In genomic region chr1:89581766-89582125, GRCm38 (mm10) we compare ENCODE assay signal across 9 mouse cellular contexts.
A peak's percentile ranks its signal among the peaks of the same experiment; 100 is the strongest.
DNase-seq lines count a peak whose midpoint lies in the region; ATAC-seq and TF ChIP-seq lines count a peak whose summit lies in the region.
"Had no signal": no experiment of that assay in that cellular context is flagged by ENCODE, and none has a peak within 500 bp of the region (broad histone marks: within the 10 kb centered on the region; RNA-seq: fewer than 3 reads in every experiment).

No protein-coding gene starts in this region.

- peaks cover 12% of the 10 kb centered on the region for H3K27me3 ChIP-seq in kidney, embryonic 15.5 days
- peaks cover 6% of the 10 kb centered on the region; the same call in 1 of the 2 replicates for H3K27me3 ChIP-seq in embryonic facial prominence, embryonic 11.5 days (ENCODE audit: control insufficient read depth, insufficient read depth, low read length)
- H3K27me3 ChIP-seq in intestine, embryonic 14.5 days (replicated peaks; ENCODE audit: control insufficient read depth, insufficient read depth, low read length): peaks cover 13% of the 10 kb centered on the region; the same call in 1 of the 2 replicates
- no peaks in the 10 kb centered on the region for H3K27me3 ChIP-seq in midbrain, postnatal 0 days (ENCODE audit: insufficient read depth, low read length)
- H3K27me3 ChIP-seq: Patski had no signal

- intact Hi-C loops in gastrocnemius, postnatal 14 days (cut with DNase I; ENCODE audit: low total_unique reads): loop anchor here (5.0 to 10.0 kb wide), 2 partner anchors 54 to 347 kb away; no protein-coding TSS in a partner anchor

- ATAC-seq in kidney, embryonic 15.5 days (replicated peaks; ENCODE audit: low FRiP score): peak; percentile 16
- peak; percentile 20; the same call in 1 of the 2 replicates for ATAC-seq in embryonic facial prominence, embryonic 11.5 days (replicated peaks; ENCODE audit: insufficient number of reproducible peaks, low FRiP score, low TSS enrichment, low read depth)
- no peak for ATAC-seq in intestine, embryonic 14.5 days (replicated peaks; ENCODE audit: low FRiP score, low TSS enrichment, low read depth)
- ATAC-seq in midbrain, postnatal 0 days (ENCODE audit: low FRiP score): no peak
- ATAC-seq: Patski had no signal

- H3K9ac ChIP-seq in kidney, embryonic 15.5 days: peak overlapping the region; percentile 69
- peak overlapping the region; percentile 73 for H3K9ac ChIP-seq in embryonic facial prominence, embryonic 11.5 days (replicated peaks; ENCODE audit: low read length)
- H3K9ac ChIP-seq in intestine, embryonic 14.5 days (ENCODE audit: low read length): peak overlapping the region; percentile 51
- peak overlapping the region; percentile 92 for H3K9ac ChIP-seq in midbrain, postnatal 0 days (replicated peaks; ENCODE audit: low read length, poor library complexity, severe bottlenecking)

- peak overlapping the region; percentile 68 for H3K4me3 ChIP-seq in kidney, embryonic 15.5 days (replicated peaks)
- peak overlapping the region; percentile 70 for H3K4me3 ChIP-seq in embryonic facial prominence, embryonic 11.5 days (ENCODE audit: low read depth, low read length)
- peak overlapping the region; percentile 60 for H3K4me3 ChIP-seq in intestine, embryonic 14.5 days (ENCODE audit: low read depth, low read length)
- peak overlapping the region; percentile 69 for H3K4me3 ChIP-seq in midbrain, postnatal 0 days (ENCODE audit: low read depth, low read length)

- H3K27ac ChIP-seq in kidney, embryonic 15.5 days: no peak overlapping the region
- H3K27ac ChIP-seq in embryonic facial prominence, embryonic 11.5 days (replicated peaks; ENCODE audit: low read depth, low read length): no peak overlapping the region
- H3K27ac ChIP-seq in intestine, embryonic 14.5 days (ENCODE audit: low read depth): no peak overlapping the region
- H3K27ac ChIP-seq in midbrain, postnatal 0 days (ENCODE audit: low read depth, low read length): peak overlapping the region; percentile 96

- 17% methylated on average over 6 of the region's 6 CpGs for WGBS in kidney, embryonic 15.5 days
- WGBS in embryonic facial prominence, embryonic 11.5 days: 15% methylated on average over 6 of the region's 6 CpGs
- WGBS in intestine, embryonic 14.5 days: 24% methylated on average over 6 of the region's 6 CpGs
- 5% methylated on average over 6 of the region's 6 CpGs for WGBS in midbrain, postnatal 0 days

- DNase-seq in kidney, postnatal 14 days: no peak
- DNase-seq in embryonic facial prominence, embryonic 11.5 days (ENCODE audit: low spot score): no peak
- DNase-seq in intestine, embryonic 14.5 days (ENCODE audit: low spot score): peak; percentile 57
- DNase-seq in midbrain, postnatal 0 days (ENCODE audit: low spot score): no peak
- no peak for DNase-seq in spleen, postnatal 14 days (ENCODE audit: low spot score in 2 of 2)
- DNase-seq in gastrocnemius, postnatal 14 days: no peak
- DNase-seq in cerebellum, adult 11 months: no peak

- TF ChIP-seq CTCF in midbrain, postnatal 0 days (IDR thresholded peaks at IDR 0.05): no peak

- no peaks in the 10 kb centered on the region for H3K36me3 ChIP-seq in kidney, embryonic 15.5 days
- H3K36me3 ChIP-seq in embryonic facial prominence, embryonic 11.5 days (replicated peaks; ENCODE audit: control insufficient read depth, insufficient read depth, low read depth, low read length): no peaks in the 10 kb centered on the region
- H3K36me3 ChIP-seq in intestine, embryonic 14.5 days (ENCODE audit: control insufficient read depth, insufficient read depth, low read length): no peaks in the 10 kb centered on the region
- H3K36me3 ChIP-seq in midbrain, postnatal 0 days (ENCODE audit: insufficient read depth, low read length): no peaks in the 10 kb centered on the region

- H3K9me3 ChIP-seq in kidney, embryonic 15.5 days (replicated peaks): no peaks in the 10 kb centered on the region
- H3K9me3 ChIP-seq in embryonic facial prominence, embryonic 11.5 days (replicated peaks; ENCODE audit: control insufficient read depth, low read length): no peaks in the 10 kb centered on the region
- H3K9me3 ChIP-seq in intestine, embryonic 14.5 days (ENCODE audit: control insufficient read depth, low read length): no peaks in the 10 kb centered on the region
- no peaks in the 10 kb centered on the region for H3K9me3 ChIP-seq in midbrain, postnatal 0 days (ENCODE audit: low read length)

- H3K4me2 ChIP-seq in kidney, embryonic 15.5 days: peak overlapping the region; percentile 99
- H3K4me2 ChIP-seq in embryonic facial prominence, embryonic 11.5 days (ENCODE audit: low read depth, low read length): peak overlapping the region; percentile 100
- H3K4me2 ChIP-seq in intestine, embryonic 14.5 days (ENCODE audit: low read length): peak overlapping the region; percentile 100
- H3K4me2 ChIP-seq in midbrain, postnatal 0 days (ENCODE audit: low read depth, low read length, poor library complexity, severe bottlenecking): peak overlapping the region; percentile 90

- H3K4me1 ChIP-seq in kidney, embryonic 15.5 days: peaks cover 58% of the 10 kb centered on the region
- H3K4me1 ChIP-seq in embryonic facial prominence, embryonic 11.5 days (ENCODE audit: control insufficient read depth, insufficient read depth, low read length): peaks cover 7% of the 10 kb centered on the region
- H3K4me1 ChIP-seq in intestine, embryonic 14.5 days (replicated peaks; ENCODE audit: control insufficient read depth, insufficient read depth, low read length): peaks cover 14% of the 10 kb centered on the region
- peaks cover 25% of the 10 kb centered on the region for H3K4me1 ChIP-seq in midbrain, postnatal 0 days (ENCODE audit: insufficient read depth, low read length)

Comparison
In these comparisons a context has a peak if more than half of its experiments do, and no peak if none do; other contexts are left out.
1. ATAC-seq: peak in kidney, embryonic 15.5 days (single experiment) and embryonic facial prominence, embryonic 11.5 days (single experiment); none in intestine, embryonic 14.5 days (single experiment) and midbrain, postnatal 0 days (single experiment).
2. Peak in every context shown above with its lines, with median percentiles within 50 percentile points of each other: H3K4me2 ChIP-seq, H3K4me3 ChIP-seq and H3K9ac ChIP-seq.